Mouse (Mus musculus) urinary bladder, postnatal 25 days (tissue): ENCODE results near the gene Zg16.

ENCODE experiments used
- DNase-seq: peaks from one replicate; pipeline ENCODE4 v3.0.0; 2022; ENCODE audit warnings: low spot score

Zg16 gene

DNA sequence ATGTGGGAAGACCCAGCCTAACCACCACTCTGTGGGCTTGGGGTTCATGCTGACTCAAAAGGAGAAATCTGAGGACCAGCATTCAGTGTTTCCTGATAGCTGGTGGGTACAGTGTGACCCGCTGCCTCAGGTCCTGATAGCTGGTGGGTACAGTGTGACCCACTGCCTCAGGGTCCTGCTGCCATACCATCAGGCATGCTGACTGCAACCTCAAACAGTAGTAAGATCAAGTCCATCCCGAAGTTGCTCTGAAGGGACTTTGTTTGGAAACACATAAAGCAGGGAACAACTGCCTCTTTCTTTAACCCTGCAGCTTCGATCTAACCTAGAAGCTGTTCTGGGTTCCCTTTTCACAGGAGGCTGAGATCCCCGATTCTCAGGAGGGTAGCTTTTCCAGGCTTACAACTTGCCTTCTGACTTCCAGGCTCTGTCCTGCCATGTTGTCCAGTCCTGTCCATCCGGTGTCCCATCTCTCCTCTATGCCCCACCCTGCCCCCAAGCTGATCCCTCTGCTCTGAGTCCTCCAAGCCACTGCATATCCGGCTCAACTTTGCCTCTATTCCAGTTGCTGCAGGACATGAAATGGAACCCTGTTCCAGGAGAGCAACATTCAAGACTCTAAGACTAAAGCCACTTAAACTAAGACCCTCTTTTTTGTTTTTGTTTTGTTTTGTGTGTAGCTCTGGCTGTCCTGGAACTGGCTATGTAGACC lies 79.7 kb downstream of the Zg16 start:
- DNase-seq = no peak

DNA sequence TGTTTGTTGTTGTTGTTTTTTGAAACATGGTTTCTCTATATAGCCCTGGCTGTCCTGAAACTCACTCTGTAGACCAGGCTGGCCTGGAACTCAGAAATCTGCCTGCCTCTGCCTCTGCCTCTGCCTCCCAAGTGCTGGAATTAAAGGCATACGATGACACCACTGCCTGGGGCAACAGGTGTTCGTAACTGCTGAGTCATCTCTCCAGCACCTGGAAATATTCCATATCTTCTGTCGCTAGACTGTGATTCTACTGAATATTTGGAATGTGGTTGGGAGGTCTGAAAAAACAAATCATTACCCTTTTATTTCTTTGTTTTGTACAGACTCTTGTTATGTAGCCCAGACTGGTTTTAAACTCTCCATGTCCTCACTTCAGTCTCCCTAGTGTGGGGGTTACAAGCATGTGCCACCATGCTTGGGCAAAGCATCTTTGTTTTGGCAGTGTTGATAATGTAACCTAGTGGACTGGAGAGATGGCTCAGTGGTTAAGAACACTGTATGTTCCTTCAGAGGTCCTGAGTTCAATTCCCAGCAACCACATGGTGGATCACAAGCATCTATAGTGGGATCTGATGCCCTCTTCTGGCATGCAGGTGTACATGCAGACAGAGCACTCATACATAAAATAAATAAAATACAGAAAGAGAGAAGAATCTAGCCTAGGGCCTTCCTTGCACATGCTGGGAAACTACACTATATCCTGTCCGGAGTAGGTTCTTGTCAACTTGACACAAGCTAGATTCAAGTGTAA lies 82.8 kb downstream of the Zg16 start:
- DNase-seq = no peak

DNA sequence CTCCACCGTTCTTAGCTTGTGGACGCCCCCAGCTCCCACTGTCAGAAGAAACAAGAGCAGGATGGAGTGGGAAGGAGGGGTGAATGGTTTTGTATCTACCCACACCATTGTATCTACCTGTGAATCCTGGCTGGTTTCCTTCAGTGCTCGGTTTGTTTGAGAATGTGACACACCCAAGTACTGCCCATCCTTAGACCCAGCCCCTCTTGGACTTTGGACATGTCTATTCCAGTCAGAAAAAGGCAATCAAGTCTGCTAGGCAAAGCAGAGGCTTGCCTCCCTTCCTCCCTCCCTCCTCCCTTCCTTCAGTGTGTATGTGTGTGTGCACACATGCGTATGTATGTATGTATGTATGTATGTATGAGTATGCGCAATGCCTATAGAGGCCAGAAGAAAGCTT lies 83.5 kb downstream of the Zg16 start:
- no peak for DNase-seq
